ENCODE assay signal across 22 mouse cellular contexts in genomic region chr4:45134471-45134870, GRCm38 (mm10). TPM values are rescaled to one million over a fixed set of nuclear protein-coding genes. Genes with fewer than 3 reads are reported as not detected.
A peak's percentile ranks its signal among the peaks of the same experiment; 100 is the strongest.
DNase-seq lines count a peak whose midpoint lies in the region; ATAC-seq lines count a peak whose summit lies in the region.
"Had no signal": no experiment of that assay in that cellular context is flagged by ENCODE, and none has a peak within 500 bp of the region (broad histone marks: within the 10 kb centered on the region; RNA-seq: fewer than 3 reads in every experiment).

No protein-coding gene starts in this region.

- no peaks in the 10 kb centered on the region for H3K4me1 ChIP-seq in kidney, embryonic 16.5 days (ENCODE audit: insufficient read depth, low read length)
- H3K4me1 ChIP-seq: liver, embryonic 13.5 days; lung, embryonic 15.5 days; stomach, embryonic 15.5 days had no signal

- no peak overlapping the region for H3K27ac ChIP-seq in kidney, embryonic 16.5 days (ENCODE audit: low read length)
- H3K27ac ChIP-seq: left cerebral cortex, adult 2 months; liver, embryonic 13.5 days; lung, embryonic 15.5 days; macrophage; stomach, embryonic 15.5 days had no signal

- 64% methylated on average over 8 of the region's 8 CpGs for WGBS in kidney, embryonic 16.5 days

- no peak for ATAC-seq in kidney, embryonic 16.5 days (ENCODE audit: low FRiP score, low TSS enrichment)

- no peak overlapping the region for H3K9ac ChIP-seq in kidney, embryonic 16.5 days (replicated peaks; ENCODE audit: low read length)
- H3K9ac ChIP-seq: heart, embryonic 12.5 days; liver, embryonic 13.5 days; lung, embryonic 15.5 days; stomach, embryonic 15.5 days had no signal

- H3K4me2 ChIP-seq in kidney, embryonic 16.5 days (replicated peaks; ENCODE audit: low read depth, low read length), result no peak overlapping the region
- H3K4me2 ChIP-seq: heart, embryonic 12.5 days; liver, embryonic 13.5 days; lung, embryonic 15.5 days; midbrain, embryonic 11.5 days; stomach, embryonic 15.5 days had no signal

- H3K36me3 ChIP-seq in kidney, embryonic 16.5 days (ENCODE audit: insufficient read depth, low read length), result no peaks in the 10 kb centered on the region
- H3K36me3 ChIP-seq: G1E; heart, embryonic 12.5 days; liver, embryonic 13.5 days; lung, embryonic 15.5 days; stomach, embryonic 15.5 days had no signal

- H3K27me3 ChIP-seq in kidney, embryonic 16.5 days (ENCODE audit: insufficient read depth, low read length), result no peaks in the 10 kb centered on the region
- H3K27me3 ChIP-seq: lung, embryonic 15.5 days; stomach, embryonic 15.5 days had no signal

- peak; percentile 6 for DNase-seq in kidney, adult 18-20 months
- peak; percentile 27 for DNase-seq in adrenal gland, adult 8-10 months
- peak; percentile 34 for DNase-seq in kidney, adult 9 months
- peak; percentile 33 to 54 for DNase-seq in kidney, postnatal 4 days
- no peak for DNase-seq in right cerebral cortex, adult 18-20 months
- DNase-seq in layer of hippocampus, postnatal 25 days (ENCODE audit: extremely low spot score in 1 of 2, low spot score in 1 of 2), result no peak
- DNase-seq: cerebellum, adult 9-10 months; gastrocnemius, postnatal 25 days; heart, adult 18-20 months; heart, postnatal 10 days; layer of hippocampus, adult 9-11 months; liver, embryonic 13.5 days; right cerebral cortex, postnatal 4 days; thymus, postnatal 25 days had no signal

- no peak overlapping the region for H3K4me3 ChIP-seq in kidney, embryonic 16.5 days (ENCODE audit: low read length)
- H3K4me3 ChIP-seq: heart, embryonic 12.5 days; left cerebral cortex, adult 2 months; liver, embryonic 13.5 days; lung, embryonic 15.5 days; stomach, embryonic 15.5 days had no signal

- H3K9me3 ChIP-seq in kidney, embryonic 16.5 days (ENCODE audit: low read length), result no peaks in the 10 kb centered on the region
- H3K9me3 ChIP-seq: G1E; heart, embryonic 12.5 days; liver, embryonic 13.5 days; lung, embryonic 15.5 days; stomach, embryonic 15.5 days had no signal

RNA-seq across cellular contexts. Expression of gene Tomm5, which starts 26.6 kb away (rescaled TPM):
- polyA plus RNA-seq in kidney, embryonic 16.5 days (2015; fragmentation: Nextera tagmentation; extraction: Ambion mirVana), result 238 and 253 TPM in 2 replicates
- total RNA-seq in adrenal gland, adult 8-10 months (2022), result 10 to 100 TPM; 58.8 to 88.7 (median 70.4) TPM
- 10 to 100 TPM; 62.1 to 76.6 TPM for total RNA-seq in layer of hippocampus, postnatal 25 days (2021)

RNA-seq across cellular contexts. Expression of gene Fbxo10, which starts 50.1 kb away (rescaled TPM):
- 17.9 and 19.2 TPM in 2 replicates for polyA plus RNA-seq in kidney, embryonic 16.5 days (2015; fragmentation: Nextera tagmentation; extraction: Ambion mirVana)
- total RNA-seq in adrenal gland, adult 8-10 months (2022), result 10 to 100 TPM; 11.6 to 19.8 (median 15.7) TPM
- 10 to 100 TPM; 41.1 to 44.4 TPM for total RNA-seq in layer of hippocampus, postnatal 25 days (2021)

RNA-seq across cellular contexts. Expression of gene Frmpd1, which starts 50.2 kb away (rescaled TPM):
- polyA plus RNA-seq in kidney, embryonic 16.5 days (2015; fragmentation: Nextera tagmentation; extraction: Ambion mirVana), result 0.30 and 0.41 TPM in 2 replicates
- total RNA-seq in adrenal gland, adult 8-10 months (2022), result 1 to 10 TPM; 6.5 to 9.3 (median 8.7) TPM
- 10 to 100 TPM; 15.1 to 16.6 TPM for total RNA-seq in layer of hippocampus, postnatal 25 days (2021)
- polyA plus RNA-seq: macrophage had no signal

Comparison
In these comparisons a context has a peak if more than half of its experiments do, and no peak if none do; other contexts are left out.
1. DNase-seq: peak in kidney, adult 18-20 months (single experiment), adrenal gland, adult 8-10 months (single experiment), kidney, adult 9 months (single experiment) and kidney, postnatal 4 days (2 of 2); none in right cerebral cortex, adult 18-20 months (single experiment) and layer of hippocampus, postnatal 25 days (0 of 2).